Mouse (Mus musculus) kidney, postnatal 14 days (tissue): ENCODE data around the gene S100a7a.

ENCODE experiments used
- DNase-seq: peaks from one replicate; pipeline ENCODE4 v3.0.0; 2022; ENCODE audit warnings: mixed read lengths

Gene S100a7a

GRCm38 (mm10) chr3:90629298-90629697 lies 24.5 kb upstream of the S100a7a start:
- DNase-seq = no peak

DNA sequence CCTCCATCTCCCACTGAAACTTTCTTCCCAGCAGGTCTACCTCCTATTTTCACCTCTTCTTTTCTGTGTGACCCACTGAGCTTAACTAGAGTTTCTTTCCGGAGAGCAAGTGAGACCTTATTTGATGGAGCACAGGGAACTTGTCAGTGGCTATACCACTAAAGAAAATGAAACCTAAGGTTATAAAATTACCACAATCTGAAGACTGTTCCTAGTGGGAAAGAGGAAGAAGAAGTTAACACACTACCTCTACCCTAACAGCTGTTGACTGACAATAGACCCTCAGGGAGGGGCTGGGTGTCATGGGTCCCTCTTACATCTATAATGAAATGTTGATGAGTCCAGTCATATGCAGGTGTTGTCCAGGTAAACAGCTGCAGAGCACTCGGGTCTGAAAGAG lies 21.8 kb upstream of the S100a7a start:
- DNase-seq = no peak

DNA sequence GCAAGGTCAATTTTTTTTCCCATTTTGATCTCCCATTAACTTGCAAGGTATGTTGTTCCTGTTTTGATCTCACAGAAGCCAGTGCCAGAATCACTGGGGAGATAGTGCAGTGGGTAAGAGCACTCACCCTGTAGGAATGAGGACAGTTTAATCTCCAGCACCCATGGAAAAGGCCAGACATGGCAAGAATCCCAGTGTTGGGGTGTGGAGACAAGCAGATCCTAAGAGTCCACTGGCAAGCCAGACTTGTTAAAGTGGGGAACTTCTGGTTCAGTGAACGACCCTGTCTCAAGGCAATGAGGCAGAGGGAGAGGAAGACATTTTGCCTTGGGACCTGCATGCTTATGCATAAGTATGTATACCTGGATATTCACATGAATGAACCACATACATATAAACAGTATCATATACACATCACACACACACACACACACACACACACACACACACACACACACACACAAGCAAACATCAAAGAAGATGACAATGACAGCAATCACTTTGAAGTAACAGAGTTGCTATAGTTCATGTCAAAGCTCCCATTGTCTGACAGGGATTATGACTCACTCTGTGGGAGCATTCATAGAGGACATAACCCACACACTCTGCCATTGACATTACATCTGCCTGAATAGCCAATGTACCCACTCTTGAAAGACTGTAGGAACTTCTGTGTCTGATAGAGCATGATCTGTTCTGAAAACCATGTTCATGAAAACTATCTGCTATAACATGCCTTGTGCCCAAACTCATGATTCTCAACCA lies 15.1 kb upstream of the S100a7a start:
- no peak for DNase-seq

- DNase-seq = no peak
Measured at GRCm38 (mm10) chr3:90639511-90640154, 14.2 kb upstream of the S100a7a start.

- DNase-seq = no peak
Measured at GRCm38 (mm10) chr3:90640981-90641380, 12.8 kb upstream of the S100a7a start.

- DNase-seq = peak; percentile 52
Measured at GRCm38 (mm10) chr3:90644220-90644619, 9.6 kb upstream of the S100a7a start.

DNA sequence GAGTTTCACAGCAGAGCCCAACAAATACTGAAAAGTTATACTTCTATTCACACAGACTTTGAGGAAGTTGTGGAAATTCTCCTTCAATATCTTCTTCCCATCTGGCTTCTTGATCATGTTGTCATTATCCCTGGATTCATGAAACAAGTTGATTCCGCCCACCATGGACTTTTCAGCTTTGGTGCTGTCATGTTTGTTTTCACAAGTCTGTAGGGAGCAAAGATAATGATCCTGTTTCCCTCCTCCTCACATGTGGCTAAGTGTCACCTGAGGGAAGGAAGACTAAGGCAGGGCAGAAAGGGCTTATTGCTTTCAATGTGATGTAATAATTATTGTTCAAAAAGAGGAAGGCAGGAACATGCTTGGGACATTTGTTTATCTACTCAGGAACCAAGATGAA lies 6.5 kb upstream of the S100a7a start:
- no peak for DNase-seq

GRCm38 (mm10) chr3:90648981-90649380 lies 4.8 kb upstream of the S100a7a start:
- DNase-seq = no peak

- no peak for DNase-seq
Measured at GRCm38 (mm10) chr3:90649832-90650231, 4.0 kb upstream of the S100a7a start.

- peak; percentile 78 for DNase-seq
Measured at GRCm38 (mm10) chr3:90652878-90653508, 824 bp upstream of the S100a7a start.

- no peak for DNase-seq
Measured at GRCm38 (mm10) chr3:90657405-90657804, 3.6 kb downstream of the S100a7a start.

GRCm38 (mm10) chr3:90659364-90660044 lies 5.7 kb downstream of the S100a7a start:
- DNase-seq = no peak

DNA sequence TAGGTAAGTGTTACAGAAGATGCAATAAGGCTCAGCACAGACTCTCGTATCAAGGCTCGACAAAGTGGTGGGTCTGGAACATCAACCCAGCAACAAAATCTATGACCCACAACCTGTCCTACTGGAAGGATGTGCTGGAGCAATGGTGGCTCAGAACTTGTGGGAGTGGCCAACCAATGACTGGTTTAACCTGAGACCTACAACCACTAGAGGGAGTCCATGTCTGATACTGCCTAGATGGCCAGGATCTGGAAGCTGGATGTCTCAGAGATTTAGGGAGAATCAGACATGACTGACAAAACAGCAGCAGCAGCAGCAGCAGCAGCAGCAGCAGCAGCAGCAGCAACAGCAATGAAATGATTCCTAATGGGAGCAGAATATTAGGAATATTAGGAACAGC lies 10.4 kb downstream of the S100a7a start:
- peak; percentile 3 for DNase-seq

GRCm38 (mm10) chr3:90668846-90669245 lies 15.0 kb downstream of the S100a7a start, which contains the start of gene S100a8:
S100a8 (plus strand) TSS chr3:90668978.
- DNase-seq = peak; percentile 10

DNA sequence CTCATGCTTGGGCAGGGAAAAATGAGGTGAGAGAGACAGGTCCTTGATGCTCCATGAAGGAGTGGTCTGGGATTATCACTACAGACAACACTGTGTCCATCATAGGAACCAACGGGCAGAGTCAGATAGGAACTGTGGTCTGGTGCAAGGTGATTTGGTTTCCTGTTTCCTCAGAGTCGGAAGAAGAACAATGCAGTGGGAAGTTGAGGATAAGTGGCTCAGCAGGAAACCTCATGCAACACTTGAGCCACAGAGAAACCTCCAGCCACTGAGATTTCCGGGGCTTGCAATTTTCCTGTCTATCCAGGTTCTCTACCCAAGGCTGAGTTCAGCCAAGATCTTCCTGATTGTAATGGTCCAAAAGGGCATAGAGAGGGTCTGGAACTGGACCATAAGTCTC lies 24.8 kb downstream of the S100a7a start:
- DNase-seq = no peak

DNA sequence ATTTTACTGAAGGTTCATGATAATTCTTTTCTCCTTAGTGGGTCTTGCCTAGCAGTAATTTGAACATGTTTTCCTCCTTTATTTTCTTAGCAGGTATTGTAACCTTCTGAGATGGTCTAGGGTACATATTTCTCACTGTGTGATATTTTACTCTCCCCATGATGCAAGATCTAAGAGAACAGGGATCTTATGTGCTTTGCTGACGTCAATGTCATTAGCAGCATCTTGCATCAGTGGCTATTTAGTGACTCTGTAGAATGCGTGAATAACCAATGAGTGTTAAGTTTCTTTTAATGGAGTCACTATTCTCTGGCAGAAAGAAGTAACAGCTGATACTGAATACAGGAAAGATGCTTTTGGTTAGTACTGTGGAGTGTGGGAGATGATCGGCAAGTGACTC lies 30.1 kb downstream of the S100a7a start:
- DNase-seq = no peak

DNA sequence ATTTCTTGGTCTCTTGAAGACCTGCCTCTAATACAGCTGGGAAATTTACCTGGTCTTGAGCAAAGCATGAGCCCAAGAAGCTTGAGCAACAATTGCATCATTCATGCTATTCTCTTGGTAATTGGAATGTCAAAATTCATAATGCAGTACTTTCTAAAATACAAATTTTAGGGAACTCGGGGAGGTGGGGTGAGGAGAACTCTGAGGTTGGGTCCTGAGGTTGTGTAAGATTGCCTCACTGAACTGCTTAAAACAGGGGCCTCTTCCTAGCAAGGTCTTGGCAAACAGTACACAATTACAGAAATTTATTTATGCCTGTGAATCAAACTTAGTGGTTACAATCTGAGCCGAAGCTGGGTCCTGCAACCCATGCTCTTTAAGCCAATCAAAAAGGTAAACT lies 33.0 kb downstream of the S100a7a start:
- no peak for DNase-seq

GRCm38 (mm10) chr3:90693496-90693895 lies 39.7 kb downstream of the S100a7a start:
- no peak for DNase-seq

GRCm38 (mm10) chr3:90695613-90696012 lies 41.8 kb downstream of the S100a7a start, which contains the start of gene S100a9:
S100a9 (minus strand) TSS chr3:90695721.
- no peak for DNase-seq

GRCm38 (mm10) chr3:90702244-90702643 lies 48.4 kb downstream of the S100a7a start:
- no peak for DNase-seq
